Mouse (Mus musculus): ENCODE results near the gene Fars2. TPM values are rescaled to one million over a fixed set of nuclear protein-coding genes. Genes with fewer than 3 reads are reported as not detected.

The Fars2 gene
- polyA plus RNA-seq, 1 experiment from 2014 or later: 26.7 TPM

DNA sequence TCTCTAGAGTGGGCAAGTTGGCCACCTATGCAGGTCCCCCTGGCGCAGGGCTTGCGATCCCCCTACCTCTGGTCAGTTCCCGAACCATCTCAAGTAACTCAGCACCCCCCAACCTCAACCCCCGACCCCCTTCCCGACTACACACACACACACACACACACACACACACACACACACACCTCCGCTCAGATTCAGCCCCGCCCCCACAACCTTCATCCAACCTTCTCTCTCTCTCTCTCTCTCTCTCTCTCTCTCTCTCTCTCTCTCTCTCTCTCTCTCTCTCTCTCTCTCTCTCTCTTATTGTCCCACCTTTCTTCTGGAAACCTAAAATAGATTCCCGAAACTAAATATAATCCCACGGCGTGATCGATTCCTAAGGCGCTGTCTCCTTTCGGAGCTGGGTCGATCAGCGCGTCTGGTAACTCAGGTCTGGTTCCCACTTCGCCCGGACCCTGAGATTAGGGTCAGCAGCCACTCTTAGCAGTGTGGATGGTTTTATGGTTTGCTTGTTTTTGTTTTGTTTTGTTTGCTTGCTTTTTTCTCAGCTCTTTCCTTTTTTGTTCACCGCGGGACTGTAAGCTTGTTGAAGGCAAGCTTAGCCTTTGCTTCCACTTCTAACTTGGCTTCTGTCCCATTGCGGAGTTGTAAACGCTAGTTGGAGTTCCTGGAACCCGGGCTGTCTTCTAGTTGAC lies 610.7 kb downstream of the Fars2 start:
- peaks cover 14% of the 10 kb centered on the region for H3K4me1 ChIP-seq (ENCODE audit: control insufficient read depth, insufficient read depth, low read length)
- H3K9ac ChIP-seq (replicated peaks; ENCODE audit: low read depth, low read length): peak overlapping the region; percentile 66
- H3K27ac ChIP-seq (ENCODE audit: low read depth, low read length): peak overlapping the region; percentile 91
- no peaks in the 10 kb centered on the region for H3K36me3 ChIP-seq (ENCODE audit: control insufficient read depth, insufficient read depth, low read length)
- peak overlapping the region; percentile 70 for H3K4me2 ChIP-seq (ENCODE audit: low read depth, low read length)
- under 1% methylated on average over 22 of the region's 23 CpGs for WGBS
- peak overlapping the region; percentile 46 for H3K4me3 ChIP-seq (ENCODE audit: low read depth, low read length)
- H3K27me3 ChIP-seq (ENCODE audit: control insufficient read depth, insufficient read depth, low read length): peaks cover 9% of the 10 kb centered on the region
- ATAC-seq (ENCODE audit: low read depth): peak; percentile 0; the same call in 1 of the 2 replicates
- H3K9me3 ChIP-seq (ENCODE audit: control insufficient read depth, low read length): no peaks in the 10 kb centered on the region

- ATAC-seq (ENCODE audit: low read depth): no peak
- peaks cover 9% of the 10 kb centered on the region for H3K27me3 ChIP-seq (ENCODE audit: control insufficient read depth, insufficient read depth, low read length)
Observed at GRCm38 (mm10) chr13:36728509-36728908, 611.3 kb downstream of the Fars2 start.

GRCm38 (mm10) chr13:36729731-36730340 lies 612.6 kb downstream of the Fars2 start:
- WGBS: 4% methylated on average over 13 of the region's 13 CpGs
- peak overlapping the region; percentile 73 for H3K9ac ChIP-seq (replicated peaks; ENCODE audit: low read depth, low read length)

More at GRCm38 (mm10) chr13:36728509-36728908, 611.3 kb downstream of the Fars2 start:
- peak overlapping the region; percentile 91; the same call in 1 of the 2 replicates for H3K27ac ChIP-seq (ENCODE audit: low read depth, low read length)
- H3K4me1 ChIP-seq (ENCODE audit: control insufficient read depth, insufficient read depth, low read length): peaks cover 14% of the 10 kb centered on the region
- H3K4me2 ChIP-seq (ENCODE audit: low read depth, low read length): peak overlapping the region; percentile 70
- no peaks in the 10 kb centered on the region for H3K9me3 ChIP-seq (ENCODE audit: control insufficient read depth, low read length)
- H3K9ac ChIP-seq (replicated peaks; ENCODE audit: low read depth, low read length): peak overlapping the region; percentile 21
- H3K36me3 ChIP-seq (ENCODE audit: control insufficient read depth, insufficient read depth, low read length): no peaks in the 10 kb centered on the region
- WGBS: 7% methylated on average over 5 of the region's 5 CpGs
- peak overlapping the region; percentile 46 for H3K4me3 ChIP-seq (ENCODE audit: low read depth, low read length)

DNA sequence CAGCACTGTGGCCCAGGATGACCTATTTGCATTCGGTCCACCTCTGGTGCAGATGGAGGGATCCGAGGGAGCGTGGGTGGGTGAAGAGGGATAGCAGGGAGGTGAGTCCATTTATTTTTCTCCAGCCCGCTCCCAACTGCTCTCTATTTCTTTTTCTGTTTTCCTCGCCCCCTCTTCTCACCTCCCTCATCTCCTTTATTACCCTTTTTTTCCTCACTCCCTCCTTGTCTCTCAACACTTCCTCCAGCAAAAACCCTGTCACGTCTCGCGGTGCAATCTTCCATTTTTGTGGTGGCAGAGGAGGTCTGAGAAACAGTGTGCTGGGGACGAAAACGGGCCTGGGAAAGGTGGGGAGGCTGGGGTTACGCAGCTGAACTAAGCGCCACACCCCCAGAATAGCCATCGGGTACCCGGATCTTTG lies 613.1 kb downstream of the Fars2 start:
- peak overlapping the region; percentile 70 for H3K4me2 ChIP-seq (ENCODE audit: low read depth, low read length)
- peak overlapping the region; percentile 82 for H3K27ac ChIP-seq (ENCODE audit: low read depth, low read length)
- WGBS: 2% methylated on average over 14 of the region's 14 CpGs
- H3K27me3 ChIP-seq (ENCODE audit: control insufficient read depth, insufficient read depth, low read length): peaks cover 12% of the 10 kb centered on the region
- H3K4me1 ChIP-seq (ENCODE audit: control insufficient read depth, insufficient read depth, low read length): peaks cover 6% of the 10 kb centered on the region; the same call in 1 of the 2 replicates
- peak overlapping the region; percentile 46 for H3K4me3 ChIP-seq (ENCODE audit: low read depth, low read length)
- peak overlapping the region; percentile 73 for H3K9ac ChIP-seq (replicated peaks; ENCODE audit: low read depth, low read length)
- ATAC-seq (ENCODE audit: low read depth): no peak
- H3K36me3 ChIP-seq (ENCODE audit: control insufficient read depth, insufficient read depth, low read length): no peaks in the 10 kb centered on the region
- no peaks in the 10 kb centered on the region for H3K9me3 ChIP-seq (ENCODE audit: control insufficient read depth, low read length)

More at GRCm38 (mm10) chr13:36729731-36730340, 612.6 kb downstream of the Fars2 start:
- Histone ChIP-seq H3K4me3 (ENCODE audit: low read depth, low read length) (peak overlapping the region; percentile 46), H3K4me2 (ENCODE audit: low read depth, low read length) (peak overlapping the region; percentile 70), H3K27ac (ENCODE audit: low read depth, low read length) (peak overlapping the region; percentile 82), H3K9me3 (ENCODE audit: control insufficient read depth, low read length) (no peaks in the 10 kb centered on the region), H3K4me1 (ENCODE audit: control insufficient read depth, insufficient read depth, low read length) (peaks cover 10% of the 10 kb centered on the region; the same call in 1 of the 2 replicates), H3K27me3 (ENCODE audit: control insufficient read depth, insufficient read depth, low read length) (peaks cover 12% of the 10 kb centered on the region), H3K36me3 (ENCODE audit: control insufficient read depth, insufficient read depth, low read length) (no peaks in the 10 kb centered on the region)
- no peak for ATAC-seq (ENCODE audit: low read depth)

GRCm38 (mm10) chr13:36731016-36731930 lies 614.1 kb downstream of the Fars2 start:
- H3K4me1 ChIP-seq (ENCODE audit: control insufficient read depth, insufficient read depth, low read length): 0 out of 2 replicates have a peak, but pooled peaks cover 3% of the 10 kb centered on the region
- H3K4me3 ChIP-seq (ENCODE audit: low read depth, low read length): peak overlapping the region; percentile 46
- H3K27ac ChIP-seq (ENCODE audit: low read depth, low read length): peak overlapping the region; percentile 95
- peaks cover 12% of the 10 kb centered on the region for H3K27me3 ChIP-seq (ENCODE audit: control insufficient read depth, insufficient read depth, low read length)
- peak overlapping the region; percentile 73 for H3K9ac ChIP-seq (replicated peaks; ENCODE audit: low read depth, low read length)
- peak overlapping the region; percentile 70 for H3K4me2 ChIP-seq (ENCODE audit: low read depth, low read length)
- H3K36me3 ChIP-seq (ENCODE audit: control insufficient read depth, insufficient read depth, low read length): no peaks in the 10 kb centered on the region
- H3K9me3 ChIP-seq (ENCODE audit: control insufficient read depth, low read length): no peaks in the 10 kb centered on the region
- no peak for ATAC-seq (ENCODE audit: low read depth)
- WGBS: 1% methylated on average over 34 of the region's 34 CpGs

GRCm38 (mm10) chr13:36731931-36732461 lies 614.8 kb downstream of the Fars2 start:
- Histone ChIP-seq H3K27ac (ENCODE audit: low read depth, low read length) (peak overlapping the region; percentile 95), H3K36me3 (ENCODE audit: control insufficient read depth, insufficient read depth, low read length) (no peaks in the 10 kb centered on the region), H3K9ac (replicated peaks; ENCODE audit: low read depth, low read length) (peak overlapping the region; percentile 73), H3K4me3 (ENCODE audit: low read depth, low read length) (peak overlapping the region; percentile 46), H3K4me1 (ENCODE audit: control insufficient read depth, insufficient read depth, low read length) (no peaks in the 10 kb centered on the region), H3K9me3 (ENCODE audit: control insufficient read depth, low read length) (no peaks in the 10 kb centered on the region), H3K4me2 (ENCODE audit: low read depth, low read length) (peak overlapping the region; percentile 70), H3K27me3 (ENCODE audit: control insufficient read depth, insufficient read depth, low read length) (peaks cover 12% of the 10 kb centered on the region)
- no peak for ATAC-seq (ENCODE audit: low read depth)
- under 1% methylated on average over 23 of the region's 23 CpGs for WGBS

DNA sequence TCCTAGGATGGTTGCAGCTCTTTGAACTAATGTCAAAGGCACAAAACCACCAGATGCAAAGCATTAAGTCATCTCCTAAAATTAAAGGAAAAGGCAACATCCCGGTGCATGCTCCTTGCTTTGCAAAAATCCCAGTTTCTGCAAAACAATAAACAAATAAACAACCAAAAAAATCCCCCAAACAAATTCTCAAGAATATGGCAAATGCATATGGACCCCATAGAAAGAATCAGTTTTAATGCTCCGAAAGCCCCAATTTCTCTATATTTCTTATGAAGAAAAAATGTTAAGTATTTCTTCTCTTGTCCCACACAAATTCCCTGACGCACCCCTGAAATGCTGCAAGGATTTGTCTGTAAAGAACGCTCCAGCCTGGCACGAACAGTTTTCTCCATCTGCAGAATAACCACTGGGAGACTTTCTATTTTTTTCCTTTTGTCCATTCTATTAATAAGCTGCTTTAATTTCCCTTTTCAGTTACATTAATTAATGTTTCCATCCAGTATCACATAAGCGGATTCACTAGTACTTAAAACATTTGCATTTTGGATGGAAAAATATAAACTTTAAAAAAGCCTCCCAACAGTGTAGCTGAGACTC lies 615.8 kb downstream of the Fars2 start:
- H3K9ac ChIP-seq (replicated peaks; ENCODE audit: low read depth, low read length): peak overlapping the region; percentile 73
- no peak for ATAC-seq (ENCODE audit: low read depth)
- H3K9me3 ChIP-seq (ENCODE audit: control insufficient read depth, low read length): no peaks in the 10 kb centered on the region
- H3K36me3 ChIP-seq (ENCODE audit: control insufficient read depth, insufficient read depth, low read length): no peaks in the 10 kb centered on the region
- peaks cover 12% of the 10 kb centered on the region for H3K27me3 ChIP-seq (ENCODE audit: control insufficient read depth, insufficient read depth, low read length)
- H3K4me1 ChIP-seq (ENCODE audit: control insufficient read depth, insufficient read depth, low read length): no peaks in the 10 kb centered on the region
- H3K4me3 ChIP-seq (ENCODE audit: low read depth, low read length): peak overlapping the region; percentile 46
- peak overlapping the region; percentile 70 for H3K4me2 ChIP-seq (ENCODE audit: low read depth, low read length)
- WGBS: 5% methylated on average over 6 of the region's 6 CpGs
- peak overlapping the region; percentile 95 for H3K27ac ChIP-seq (ENCODE audit: low read depth, low read length)

- Histone ChIP-seq H3K27ac (ENCODE audit: low read depth, low read length) (peak overlapping the region; percentile 95), H3K4me3 (ENCODE audit: low read depth, low read length) (peak overlapping the region; percentile 46), H3K4me2 (ENCODE audit: low read depth, low read length) (peak overlapping the region; percentile 70), H3K36me3 (ENCODE audit: control insufficient read depth, insufficient read depth, low read length) (no peaks in the 10 kb centered on the region), H3K9ac (replicated peaks; ENCODE audit: low read depth, low read length) (peak overlapping the region; percentile 73), H3K27me3 (ENCODE audit: control insufficient read depth, insufficient read depth, low read length) (peaks cover 11% of the 10 kb centered on the region), H3K4me1 (ENCODE audit: control insufficient read depth, insufficient read depth, low read length) (no peaks in the 10 kb centered on the region), H3K9me3 (ENCODE audit: control insufficient read depth, low read length) (no peaks in the 10 kb centered on the region)
- ATAC-seq (ENCODE audit: low read depth): no peak
- under 1% methylated on average over 10 of the region's 10 CpGs for WGBS
Observed at GRCm38 (mm10) chr13:36733566-36733965, 616.4 kb downstream of the Fars2 start.

Data from neural tube, embryonic 14.5 days (tissue).